Mouse (Mus musculus) ES-Bruce4 (cell line): ENCODE measurements at regions not wholly inside any gene's neighbourhood (a gene's known extent, or its start where the extent isn't known, plus 50 kb on each side); places are given as distances from the start of the nearest gene placed in this dataset.

Experiments
- CTCF ChIP-seq: IDR thresholded peaks from one replicate; pipeline ENCODE4 v1.8.1; 2011; ENCODE audit warnings: low read depth, low read length
- EP300 ChIP-seq: IDR thresholded peaks from 2 replicates; pipeline ENCODE4 v1.6.1; 2011; ENCODE audit warnings: low read depth, low read length; ENCODE audit not compliant: insufficient read depth

DNA sequence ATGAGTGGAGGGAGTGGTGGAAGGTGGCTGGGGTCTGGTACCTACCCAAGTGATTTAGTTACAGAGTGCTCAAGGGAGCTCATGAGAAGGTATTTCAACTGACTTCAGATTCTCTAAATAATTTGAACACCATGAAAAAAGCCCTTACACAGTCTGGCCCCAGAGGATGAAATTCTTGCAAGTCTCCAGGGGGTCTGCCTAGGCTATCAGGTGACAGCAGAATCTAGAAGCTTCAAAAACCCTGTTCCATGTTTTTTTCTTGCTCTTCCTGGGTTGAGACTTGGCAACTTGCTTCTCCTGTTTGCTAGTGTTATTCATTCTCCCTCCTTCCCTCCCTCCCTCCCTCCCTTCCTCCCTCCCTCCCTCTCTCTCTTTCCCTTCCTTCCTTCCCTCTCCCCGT, 438.4 kb upstream of the Ubash3b start:
- TF ChIP-seq CTCF: no peak
- no peak for TF ChIP-seq EP300
